Mouse (Mus musculus): Measurements from ENCODE around the gene Hif1an.

DNA sequence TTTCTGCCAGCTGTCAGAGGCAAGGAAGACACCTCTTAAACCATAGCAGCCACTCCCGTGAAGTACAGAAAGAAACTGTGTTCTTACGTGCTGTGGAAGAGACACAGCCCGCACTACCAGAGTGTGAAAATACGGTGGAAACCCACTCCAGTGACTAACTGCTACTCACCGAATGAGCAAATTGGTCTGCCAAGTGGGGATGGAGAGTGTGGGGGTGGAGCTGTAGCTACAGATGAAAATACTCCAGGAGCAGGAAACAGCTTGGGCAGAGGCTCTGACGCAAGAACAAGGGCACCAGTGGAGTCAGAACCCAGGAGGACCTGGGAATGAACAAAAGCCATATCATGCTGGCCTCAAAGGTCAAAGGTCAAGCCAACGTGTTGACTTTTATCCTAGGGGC lies 55.5 kb downstream of the Hif1an start:
- TF ChIP-seq CTCF (IDR thresholded peaks at IDR 0.05; ENCODE audit: control insufficient read depth, insufficient read depth, insufficient read length) (no peak), MAX (IDR thresholded peaks at IDR 0.05) (no peak), MYOG (IDR thresholded peaks at IDR 0.05; ENCODE audit: control insufficient read depth, extremely low read depth, insufficient read length) (no peak), CEBPB (IDR thresholded peaks at IDR 0.05; ENCODE audit: low read depth) (no peak), USF1 (IDR thresholded peaks at IDR 0.05; ENCODE audit: low read depth) (no peak), FOSL1 (IDR thresholded peaks at IDR 0.05; ENCODE audit: insufficient read depth, low read length, poor library complexity, severe bottlenecking) (no peak)

Measured in C2C12 (cell line).